Mouse (Mus musculus) spleen, postnatal 14 days (tissue): ENCODE measurements at regions not wholly inside any gene's neighbourhood (a gene's known extent, or its start where the extent isn't known, plus 50 kb on each side); places are given as distances from the start of the nearest gene placed in this dataset.

ENCODE experiments used
- DNase-seq, 2 experiments: peaks; one replicate each; pipeline ENCODE4 v3.0.0; 2021 to 2022; ENCODE audit warnings: low spot score in 2 of 2

GRCm38 (mm10) chr9:72217296-72218028 lies 57.2 kb upstream of the Zfp280d start:
- no peak for DNase-seq

GRCm38 (mm10) chr9:72218736-72219135 lies 55.9 kb upstream of the Zfp280d start:
- no peak for DNase-seq

GRCm38 (mm10) chr9:72219892-72220291 lies 54.8 kb upstream of the Zfp280d start:
- no peak for DNase-seq

GRCm38 (mm10) chr9:72221333-72221732 lies 53.3 kb upstream of the Zfp280d start:
- DNase-seq: no peak
